Mouse (Mus musculus): ENCODE measurements at regions not wholly inside any gene's neighbourhood (a gene's known extent, or its start where the extent isn't known, plus 50 kb on each side); places are given as distances from the start of the nearest gene placed in this dataset.

DNA sequence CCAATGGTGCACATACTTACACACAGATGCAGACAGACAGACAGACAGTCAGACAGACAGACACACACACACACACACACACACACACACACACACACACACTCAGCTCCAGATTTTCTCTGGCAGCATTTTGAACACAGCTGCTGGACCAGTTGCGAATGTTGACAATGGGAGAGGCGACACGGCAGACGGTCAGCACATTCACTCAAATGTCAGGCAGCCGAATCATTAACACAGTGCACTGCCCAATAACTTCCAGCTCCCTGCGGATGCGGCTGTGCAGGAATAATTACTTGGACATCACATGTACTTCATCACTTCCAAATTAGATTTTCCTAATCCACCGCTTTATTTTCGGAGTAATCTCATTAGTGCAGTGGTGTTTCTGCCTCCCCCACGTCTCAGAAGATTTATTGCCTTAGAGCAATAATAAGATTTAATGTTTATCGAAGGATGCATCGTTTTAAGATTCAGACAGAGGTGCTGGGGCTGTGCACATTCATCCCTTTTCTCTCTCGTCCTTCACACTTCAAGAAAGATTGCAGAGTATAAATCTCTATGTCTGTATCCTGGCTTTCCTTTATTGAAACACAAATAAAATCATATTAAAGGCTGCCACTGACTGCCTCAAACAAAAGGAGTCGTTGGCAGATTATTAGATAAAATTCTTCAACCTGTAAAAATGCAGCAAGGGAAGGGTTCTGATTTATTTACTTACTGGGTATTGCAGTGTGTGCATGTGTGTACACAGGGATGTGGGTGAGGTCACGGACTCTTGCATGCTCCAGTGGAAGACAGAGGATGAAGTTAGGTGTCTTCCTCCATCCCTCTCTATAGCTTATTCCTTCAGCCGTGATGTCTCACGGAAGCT lies 70.9 kb upstream of the Gas2 start:
- TF ChIP-seq CTCF (conservative IDR thresholded peaks at IDR 0.05; ENCODE audit: insufficient read depth, insufficient read length, low read depth, low read length) (no peak), POLR2A (IDR thresholded peaks at IDR 0.05; ENCODE audit: low read depth, low read length) (no peak)
